Mouse (Mus musculus) bone marrow, adult 2 months (tissue): ENCODE measurements around the gene Wscd2.

Experiments
- CTCF ChIP-seq: fragments of 200-500 bp; IDR thresholded peaks from 2 replicates; pipeline ENCODE4 v1.5.1; 2011; ENCODE audit warnings: low read length, control low read depth; ENCODE audit not compliant: control insufficient read depth, insufficient read depth
- POLR2A ChIP-seq: fragments of 200-500 bp; IDR thresholded peaks from 2 replicates; pipeline ENCODE4 v1.6.1; 2011; ENCODE audit warnings: low read depth, mild to moderate bottlenecking, control low read depth, low read length, borderline replicate concordance; ENCODE audit not compliant: control insufficient read depth

DNA sequence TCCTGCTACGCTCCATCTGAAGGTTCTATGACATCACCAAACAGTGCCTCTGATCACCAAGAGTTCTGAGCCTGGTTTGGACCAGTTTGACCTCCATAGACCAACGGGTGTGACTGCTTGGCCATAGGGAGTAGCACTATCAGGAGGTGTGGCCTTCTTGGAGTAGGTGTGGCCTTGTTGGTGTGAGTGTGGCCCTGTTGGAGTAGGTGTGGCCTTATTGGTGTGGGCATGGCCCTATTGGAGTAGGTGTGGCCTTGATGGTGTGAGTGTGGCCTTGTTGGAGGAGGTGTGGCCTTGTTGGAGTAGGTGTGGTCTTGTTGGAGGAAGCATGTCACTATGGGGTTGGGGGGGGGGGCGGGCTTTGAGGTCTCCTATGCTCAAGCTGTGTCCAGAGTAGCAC lies 110.0 kb downstream of the Wscd2 start:
- no peak for TF ChIP-seq CTCF
- no peak for TF ChIP-seq POLR2A
